Mouse (Mus musculus): ENCODE measurements around the gene Tac2. TPM values are rescaled to one million over a fixed set of nuclear protein-coding genes. Genes with fewer than 3 reads are reported as not detected.

Gene Tac2
- polyA plus RNA-seq, 1 experiment from 2014 or later = not detected

GRCm38 (mm10) chr10:127703299-127703698 lies 21.0 kb upstream of the Tac2 start:
- ATAC-seq (ENCODE audit: low FRiP score) = no peak
- H3K4me3 ChIP-seq = no peak overlapping the region
- no peaks in the 10 kb centered on the region for H3K9me3 ChIP-seq
- H3K36me3 ChIP-seq = peaks cover 9% of the 10 kb centered on the region; the same call in 1 of the 2 replicates
- H3K4me2 ChIP-seq = no peak overlapping the region
- H3K4me1 ChIP-seq (replicated peaks) = no peaks in the 10 kb centered on the region
- no peak overlapping the region for H3K27ac ChIP-seq
- H3K9ac ChIP-seq = no peak overlapping the region
- 53% methylated on average over 4 of the region's 4 CpGs for WGBS
- H3K27me3 ChIP-seq = no peaks in the 10 kb centered on the region

GRCm38 (mm10) chr10:127704293-127704692 lies 20.0 kb upstream of the Tac2 start:
- Histone ChIP-seq H3K4me3 (no peak overlapping the region), H3K9ac (no peak overlapping the region), H3K9me3 (no peaks in the 10 kb centered on the region), H3K4me1 (replicated peaks) (no peaks in the 10 kb centered on the region), H3K36me3 (peaks cover under 1% of the 10 kb centered on the region; the same call in 1 of the 2 replicates), H3K27ac (no peak overlapping the region), H3K27me3 (no peaks in the 10 kb centered on the region), H3K4me2 (no peak overlapping the region)
- ATAC-seq (ENCODE audit: low FRiP score) = no peak
- WGBS = 70% methylated on average over 2 of the region's 2 CpGs

GRCm38 (mm10) chr10:127704766-127705220 lies 19.5 kb upstream of the Tac2 start, which contains the start of gene Myo1a:
Gene Myo1a, plus strand, starts transcription at chr10:127705170.
- no peaks in the 10 kb centered on the region for H3K9me3 ChIP-seq
- ATAC-seq (ENCODE audit: low FRiP score) = no peak
- WGBS = 72% methylated on average over 2 of the region's 2 CpGs

GRCm38 (mm10) chr10:127705783-127706182 lies 18.5 kb upstream of the Tac2 start:
- no peak overlapping the region for H3K9ac ChIP-seq
- ATAC-seq (ENCODE audit: low FRiP score) = no peak
- WGBS = 92% methylated on average over 4 of the region's 4 CpGs

More at GRCm38 (mm10) chr10:127704766-127705220, 19.5 kb upstream of the Tac2 start, which contains the start of gene Myo1a:
- H3K36me3 ChIP-seq = no peaks in the 10 kb centered on the region
- H3K27ac ChIP-seq = no peak within 1 kb of the TSS
- no peaks in the 10 kb centered on the region for H3K4me1 ChIP-seq (replicated peaks)
- no peak within 1 kb of the TSS for H3K9ac ChIP-seq
- no peaks in the 10 kb centered on the region for H3K27me3 ChIP-seq
- H3K4me2 ChIP-seq = no peak within 1 kb of the TSS
- H3K4me3 ChIP-seq = no peak within 1 kb of the TSS

GRCm38 (mm10) chr10:127707721-127708120 lies 16.6 kb upstream of the Tac2 start:
- Histone ChIP-seq H3K36me3 (no peaks in the 10 kb centered on the region), H3K27ac (no peak overlapping the region), H3K27me3 (no peaks in the 10 kb centered on the region), H3K4me1 (replicated peaks) (no peaks in the 10 kb centered on the region), H3K9me3 (no peaks in the 10 kb centered on the region), H3K4me2 (no peak overlapping the region), H3K4me3 (no peak overlapping the region), H3K9ac (no peak overlapping the region)
- ATAC-seq (ENCODE audit: low FRiP score) = no peak
- 88% methylated on average over 7 of the region's 7 CpGs for WGBS

More at GRCm38 (mm10) chr10:127705783-127706182, 18.5 kb upstream of the Tac2 start:
- Histone ChIP-seq H3K27ac (no peak overlapping the region), H3K4me1 (replicated peaks) (no peaks in the 10 kb centered on the region), H3K9me3 (no peaks in the 10 kb centered on the region), H3K27me3 (no peaks in the 10 kb centered on the region), H3K4me3 (no peak overlapping the region), H3K4me2 (no peak overlapping the region), H3K36me3 (no peaks in the 10 kb centered on the region)

GRCm38 (mm10) chr10:127708850-127709370 lies 15.4 kb upstream of the Tac2 start:
- Histone ChIP-seq H3K4me3 (no peak overlapping the region), H3K9ac (no peak overlapping the region), H3K27me3 (no peaks in the 10 kb centered on the region), H3K4me2 (no peak overlapping the region), H3K9me3 (no peaks in the 10 kb centered on the region), H3K36me3 (no peaks in the 10 kb centered on the region), H3K4me1 (replicated peaks) (no peaks in the 10 kb centered on the region), H3K27ac (no peak overlapping the region)
- WGBS = 90% methylated on average over 3 of the region's 3 CpGs
- ATAC-seq (ENCODE audit: low FRiP score) = no peak

- Histone ChIP-seq H3K9ac (no peak overlapping the region), H3K27ac (no peak overlapping the region), H3K9me3 (no peaks in the 10 kb centered on the region), H3K4me2 (no peak overlapping the region), H3K36me3 (no peaks in the 10 kb centered on the region), H3K4me3 (no peak overlapping the region), H3K27me3 (no peaks in the 10 kb centered on the region), H3K4me1 (replicated peaks) (no peaks in the 10 kb centered on the region)
- ATAC-seq (ENCODE audit: low FRiP score) = no peak
- 87% methylated on average over 13 of the region's 13 CpGs for WGBS
Measured at GRCm38 (mm10) chr10:127710331-127710730, 13.9 kb upstream of the Tac2 start.

- Histone ChIP-seq H3K4me3 (no peak overlapping the region), H3K9me3 (no peaks in the 10 kb centered on the region), H3K27ac (no peak overlapping the region), H3K4me2 (no peak overlapping the region), H3K4me1 (replicated peaks) (no peaks in the 10 kb centered on the region), H3K9ac (no peak overlapping the region), H3K27me3 (no peaks in the 10 kb centered on the region), H3K36me3 (no peaks in the 10 kb centered on the region)
- 81% methylated on average over 6 of the region's 6 CpGs for WGBS
- no peak for ATAC-seq (ENCODE audit: low FRiP score)
Measured at GRCm38 (mm10) chr10:127712736-127713135, 11.5 kb upstream of the Tac2 start.

GRCm38 (mm10) chr10:127721671-127722418 lies 2.4 kb upstream of the Tac2 start:
- Histone ChIP-seq H3K4me2 (peak overlapping the region; percentile 35), H3K27me3 (peaks cover 15% of the 10 kb centered on the region; the same call in 1 of the 2 replicates), H3K36me3 (no peaks in the 10 kb centered on the region), H3K9ac (peak overlapping the region; percentile 49), H3K27ac (peak overlapping the region; percentile 44; the same call in 1 of the 2 replicates), H3K9me3 (no peaks in the 10 kb centered on the region), H3K4me3 (0 out of 2 replicates have a peak overlapping the region, but pooled peaks have one; percentile 4), H3K4me1 (replicated peaks) (peaks cover 24% of the 10 kb centered on the region)
- peak; percentile 55; the same call in 1 of the 2 replicates for ATAC-seq (ENCODE audit: low FRiP score)
- 11% methylated on average over 20 of the region's 20 CpGs for WGBS

- WGBS = 90% methylated on average over 3 of the region's 4 CpGs
- ATAC-seq (ENCODE audit: low FRiP score) = no peak
Measured at GRCm38 (mm10) chr10:127725136-127725535, 858 bp downstream of the Tac2 start.

GRCm38 (mm10) chr10:127728437-127728836 lies 4.2 kb downstream of the Tac2 start:
- WGBS = 77% methylated on average over 8 of the region's 8 CpGs
- 0 out of 2 replicates have a peak, but pooled peaks have one; percentile 21 for ATAC-seq (ENCODE audit: low FRiP score)
- H3K36me3 ChIP-seq = no peaks in the 10 kb centered on the region
- no peak overlapping the region for H3K27ac ChIP-seq
- H3K27me3 ChIP-seq = 0 out of 2 replicates have a peak, but pooled peaks cover 18% of the 10 kb centered on the region
- peaks cover 21% of the 10 kb centered on the region for H3K4me1 ChIP-seq (replicated peaks)
- H3K9ac ChIP-seq = no peak overlapping the region
- H3K9me3 ChIP-seq = no peaks in the 10 kb centered on the region
- H3K4me3 ChIP-seq = no peak overlapping the region
- H3K4me2 ChIP-seq = no peak overlapping the region

More at GRCm38 (mm10) chr10:127725136-127725535, 858 bp downstream of the Tac2 start:
- Histone ChIP-seq H3K4me2 (no peak overlapping the region), H3K9me3 (no peaks in the 10 kb centered on the region), H3K27ac (no peak overlapping the region), H3K27me3 (peaks cover 27% of the 10 kb centered on the region; the same call in 1 of the 2 replicates), H3K9ac (no peak overlapping the region), H3K36me3 (no peaks in the 10 kb centered on the region), H3K4me3 (no peak overlapping the region), H3K4me1 (replicated peaks) (peaks cover 31% of the 10 kb centered on the region)

GRCm38 (mm10) chr10:127730285-127730932 lies 6.1 kb downstream of the Tac2 start:
- 61% methylated on average over 11 of the region's 11 CpGs for WGBS
- no peak for ATAC-seq (ENCODE audit: low FRiP score)

More at GRCm38 (mm10) chr10:127730285-127730932, 6.1 kb downstream of the Tac2 start:
- Histone ChIP-seq H3K9me3 (no peaks in the 10 kb centered on the region), H3K4me3 (no peak overlapping the region), H3K36me3 (no peaks in the 10 kb centered on the region), H3K4me2 (no peak overlapping the region), H3K27me3 (0 out of 2 replicates have a peak, but pooled peaks cover 22% of the 10 kb centered on the region), H3K4me1 (replicated peaks) (peaks cover 21% of the 10 kb centered on the region), H3K27ac (peak overlapping the region; percentile 40), H3K9ac (peak overlapping the region; percentile 24; the same call in 1 of the 2 replicates)
